Mouse (Mus musculus) hindbrain, embryonic 13.5 days (tissue): ENCODE data around the gene Slc7a10. TPM values are rescaled to one million over a fixed set of nuclear protein-coding genes. Genes with fewer than 3 reads are reported as not detected.
"Not testable (repeated sequence)": the region's sequence is repeated elsewhere in the genome, so short reads cannot be mapped to it uniquely, and the experiment has no call there.

Source experiments
- ATAC-seq: fragments of 200-750 bp; cut with Nextera tagmentation; 2 replicates; pipeline ENCODE4 v1.8.0; 2017; ENCODE audit warnings: moderate TSS enrichment; ENCODE audit not compliant: low FRiP score
- H3K27ac ChIP-seq: fragments of 300-500 bp; sonication (generic); 2 replicates; pipeline ENCODE4 v1.5.1; 2015; ENCODE audit warnings: inconsistent platforms, mild to moderate bottlenecking, moderate library complexity
- H3K27me3 ChIP-seq: fragments of 300-500 bp; sonication (generic); 2 replicates; pipeline ENCODE4 v1.6.1; 2015; ENCODE audit warnings: mild to moderate bottlenecking, inconsistent platforms
- H3K36me3 ChIP-seq: fragments of 300-500 bp; sonication (generic); 2 replicates; pipeline ENCODE4 v1.6.1; 2015; ENCODE audit warnings: mild to moderate bottlenecking, inconsistent platforms
- H3K4me1 ChIP-seq: fragments of 300-500 bp; sonication (generic); replicated peaks from 2 replicates; pipeline ENCODE4 v1.6.1; 2015; ENCODE audit warnings: inconsistent platforms
- H3K4me2 ChIP-seq: fragments of 300-500 bp; sonication (generic); 2 replicates; pipeline ENCODE4 v1.6.1; 2015; ENCODE audit warnings: inconsistent platforms, mild to moderate bottlenecking, moderate library complexity
- H3K4me3 ChIP-seq: fragments of 300-500 bp; sonication (generic); 2 replicates; pipeline ENCODE4 v1.5.1; 2015; ENCODE audit warnings: mild to moderate bottlenecking, inconsistent platforms
- H3K9ac ChIP-seq: fragments of 300-500 bp; sonication (generic); 2 replicates; pipeline ENCODE4 v1.6.1; 2015; ENCODE audit warnings: mild to moderate bottlenecking, inconsistent platforms
- H3K9me3 ChIP-seq: fragments of 300-500 bp; sonication (generic); 2 replicates; pipeline ENCODE4 v1.6.1; 2016; ENCODE audit warnings: inconsistent platforms
- WGBS: fragments of 180-500 bp; shearing (Covaris S2); methylation state at CpG from one replicate; pipeline ENCODE4 v1.1.7; 2015; 5-methylcytosine and 5-hydroxymethylcytosine counted together
- polyA plus RNA-seq: library from polyadenylated mRNA; unstranded; fragments of >200 nt; fragmentation: Nextera tagmentation; extraction: Ambion mirVana; gene quantifications from 2 replicates; pipeline ENCODE4 v1.2.1, GENCODE M21; 2015

The Slc7a10 gene
- polyA plus RNA-seq, 1 experiment from 2014 or later = 9.2 TPM

DNA sequence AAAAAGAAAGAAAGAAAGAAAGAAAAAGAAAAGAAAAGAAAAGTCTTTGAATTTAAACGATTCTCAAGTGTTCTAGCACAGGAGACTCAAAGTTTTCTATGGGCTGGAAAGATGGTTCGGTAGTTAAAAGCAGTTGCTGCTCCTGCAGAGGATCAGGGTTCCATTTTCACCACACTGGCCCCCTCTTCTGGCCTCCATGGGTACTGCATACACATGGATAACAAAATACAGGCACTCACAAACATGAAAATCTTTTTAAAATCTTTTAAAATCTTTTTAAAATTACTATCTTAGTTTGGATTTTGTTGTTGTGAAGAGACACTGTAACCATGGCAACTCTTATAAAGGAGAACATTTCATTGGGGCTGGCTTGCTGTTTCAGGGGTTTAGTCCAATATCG is 44.1 kb downstream of the Slc7a10 start:
- Histone ChIP-seq H3K4me1 (peaks cover 9% of the 10 kb centered on the region; the same call in 1 of the 2 replicates), H3K27ac (no peak overlapping the region), H3K9me3 (no peaks in the 10 kb centered on the region; the same call in 1 of the 2 replicates), H3K4me3 (no peak overlapping the region), H3K4me2 (no peak overlapping the region), H3K36me3 (no peaks in the 10 kb centered on the region), H3K9ac (no peak overlapping the region), H3K27me3 (no peaks in the 10 kb centered on the region)
- WGBS = 76% methylated on average over 3 of the region's 3 CpGs
- ATAC-seq = no peak

DNA sequence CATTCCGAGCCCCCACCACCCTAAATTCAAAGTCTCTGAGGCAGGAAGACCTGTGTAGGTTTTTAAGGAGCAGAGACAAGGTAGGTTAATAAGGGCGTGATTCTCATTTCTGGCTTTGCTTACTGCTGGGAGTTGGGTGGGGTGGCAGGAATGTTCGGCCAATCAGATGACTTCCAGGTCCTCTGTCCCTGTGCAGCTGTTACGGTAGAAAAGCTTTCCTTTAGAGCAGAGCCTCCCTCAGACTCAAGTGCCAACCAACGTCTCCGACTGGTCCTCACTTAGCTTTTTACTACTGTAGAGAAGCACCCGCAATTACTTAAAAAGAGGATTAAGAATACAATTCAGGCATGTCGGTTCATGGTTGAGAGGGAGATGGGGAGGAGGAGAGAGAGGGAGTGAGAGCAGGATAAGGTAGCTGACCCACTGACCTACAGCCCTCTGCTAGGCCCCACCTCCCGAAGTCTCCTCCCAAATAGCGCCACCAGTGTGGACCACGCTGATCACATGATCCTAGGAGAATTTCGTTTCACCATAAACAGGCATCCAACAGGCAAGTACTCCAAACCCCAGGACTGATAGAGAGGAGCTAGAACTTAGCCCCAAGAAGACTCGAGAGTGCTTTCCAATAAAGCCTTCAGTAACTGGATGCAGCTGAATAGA is 46.7 kb downstream of the Slc7a10 start:
- 36% methylated on average over 13 of the region's 13 CpGs for WGBS
- no peak for ATAC-seq
- H3K27me3 ChIP-seq = no peaks in the 10 kb centered on the region

DNA sequence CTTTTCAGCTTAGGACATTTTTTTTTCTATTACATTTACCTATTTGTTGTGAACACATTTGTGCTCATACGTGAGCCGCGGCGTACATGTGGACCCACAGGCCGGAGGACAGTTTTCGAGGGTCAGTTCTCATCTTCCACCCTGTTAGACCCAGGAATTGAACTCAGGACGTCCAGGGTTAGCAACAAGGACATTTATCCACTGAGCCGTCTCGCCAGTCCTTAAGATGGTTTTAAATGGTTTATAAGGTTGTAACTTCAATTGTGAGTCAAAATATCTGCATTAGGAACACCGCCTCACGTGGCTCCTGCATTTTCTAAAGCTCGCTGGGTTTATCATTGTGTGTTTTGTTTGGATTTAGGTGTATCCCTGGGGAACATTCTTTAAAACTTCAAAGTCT is 47.7 kb downstream of the Slc7a10 start:
- Histone ChIP-seq H3K36me3 (no peaks in the 10 kb centered on the region), H3K4me3 (peak overlapping the region; percentile 58), H3K4me1 (peaks cover 15% of the 10 kb centered on the region), H3K4me2 (peak overlapping the region; percentile 52), H3K27ac (peak overlapping the region; percentile 95), H3K27me3 (no peaks in the 10 kb centered on the region), H3K9me3 (no peaks in the 10 kb centered on the region; the same call in 1 of the 2 replicates), H3K9ac (peak overlapping the region; percentile 74)
- WGBS = 44% methylated on average over 12 of the region's 12 CpGs
- ATAC-seq = no peak

More for the DNA sequence above, 46.7 kb downstream of the Slc7a10 start:
- H3K4me1 ChIP-seq = peaks cover 15% of the 10 kb centered on the region
- H3K9me3 ChIP-seq = no peaks in the 10 kb centered on the region; the same call in 1 of the 2 replicates
- no peak overlapping the region for H3K4me2 ChIP-seq
- no peak overlapping the region for H3K27ac ChIP-seq
- H3K4me3 ChIP-seq = no peak overlapping the region
- no peaks in the 10 kb centered on the region for H3K36me3 ChIP-seq
- H3K9ac ChIP-seq = no peak overlapping the region

DNA sequence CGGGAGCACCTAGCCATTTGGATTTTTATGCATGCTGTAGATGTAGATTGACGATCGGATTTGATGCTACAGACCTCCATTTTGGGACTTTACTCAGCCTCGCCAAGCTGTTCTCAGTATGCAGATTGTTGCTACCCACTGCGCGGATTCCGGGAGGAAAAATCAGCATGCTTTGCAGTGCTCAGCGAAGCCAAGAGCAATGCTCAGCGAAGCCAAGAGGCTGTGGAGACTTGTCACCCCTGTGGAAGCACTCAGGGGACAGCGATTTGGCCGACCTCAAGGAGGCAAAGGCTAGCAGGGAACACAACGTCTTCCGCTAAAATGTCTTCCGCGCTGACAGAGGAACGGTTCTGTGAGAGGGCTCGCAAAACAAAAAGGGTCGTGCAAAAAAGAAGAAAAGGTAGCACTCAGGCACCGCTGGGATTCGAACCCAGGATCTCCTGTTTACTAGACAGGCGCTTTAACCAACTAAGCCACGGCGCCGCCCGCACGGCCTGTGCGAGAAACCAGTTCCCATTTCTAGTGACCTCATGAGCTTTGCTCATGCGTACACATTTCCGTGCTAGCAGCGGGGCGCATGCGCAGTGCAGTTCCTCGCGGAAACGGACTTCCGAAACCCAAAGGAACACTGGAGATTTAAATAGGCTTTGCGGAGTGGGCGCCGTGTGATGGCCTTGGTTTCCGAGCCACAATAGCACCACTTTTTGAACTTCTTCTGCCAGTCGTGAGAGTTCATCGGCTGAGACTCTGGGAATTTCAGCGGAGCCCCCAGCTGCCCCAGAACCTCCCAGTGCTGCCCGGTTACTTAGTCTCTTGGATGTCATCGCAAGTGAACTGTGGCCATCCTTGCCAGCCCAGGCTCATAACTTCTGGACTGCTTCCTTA is 48.4 kb downstream of the Slc7a10 start:
- Histone ChIP-seq H3K36me3 (no peaks in the 10 kb centered on the region), H3K4me3 (peak overlapping the region; percentile 58), H3K9me3 (no peaks in the 10 kb centered on the region; the same call in 1 of the 2 replicates), H3K27me3 (no peaks in the 10 kb centered on the region), H3K4me1 (peaks cover 15% of the 10 kb centered on the region), H3K9ac (peak overlapping the region; percentile 74), H3K4me2 (peak overlapping the region; percentile 52), H3K27ac (peak overlapping the region; percentile 95)
- WGBS = under 1% methylated on average over 45 of the region's 45 CpGs
- ATAC-seq = peak; percentile 92

DNA sequence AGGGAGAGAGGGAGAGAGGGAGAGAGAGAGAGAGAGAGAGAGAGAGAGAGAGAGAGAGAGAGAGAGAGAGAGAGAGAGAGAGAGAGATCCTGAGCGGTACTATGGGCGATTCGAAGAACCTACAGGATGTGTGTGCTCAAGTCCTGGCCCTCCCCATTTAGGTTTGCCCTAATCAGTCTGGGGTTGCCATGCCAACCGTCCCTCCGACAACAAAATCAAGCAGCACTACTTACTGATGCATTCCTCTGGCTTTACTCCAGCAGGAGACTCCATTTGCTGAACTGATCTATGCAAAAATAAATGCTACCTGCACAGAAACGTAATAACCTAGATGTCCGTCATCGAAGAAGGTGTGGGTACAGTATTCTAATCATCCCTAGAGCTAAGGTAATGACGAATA is 49.1 kb downstream of the Slc7a10 start:
- no peaks in the 10 kb centered on the region; the same call in 1 of the 2 replicates for H3K9me3 ChIP-seq
- peak; percentile 79 for ATAC-seq
- H3K27ac ChIP-seq = peak overlapping the region; percentile 83
- peak overlapping the region; percentile 70 for H3K9ac ChIP-seq
- H3K4me2 ChIP-seq = peak overlapping the region; percentile 60
- WGBS = 16% methylated on average over 9 of the region's 9 CpGs
- H3K36me3 ChIP-seq = no peaks in the 10 kb centered on the region
- H3K4me3 ChIP-seq = peak overlapping the region; percentile 58
- no peaks in the 10 kb centered on the region for H3K27me3 ChIP-seq
- H3K4me1 ChIP-seq = peaks cover 15% of the 10 kb centered on the region

DNA sequence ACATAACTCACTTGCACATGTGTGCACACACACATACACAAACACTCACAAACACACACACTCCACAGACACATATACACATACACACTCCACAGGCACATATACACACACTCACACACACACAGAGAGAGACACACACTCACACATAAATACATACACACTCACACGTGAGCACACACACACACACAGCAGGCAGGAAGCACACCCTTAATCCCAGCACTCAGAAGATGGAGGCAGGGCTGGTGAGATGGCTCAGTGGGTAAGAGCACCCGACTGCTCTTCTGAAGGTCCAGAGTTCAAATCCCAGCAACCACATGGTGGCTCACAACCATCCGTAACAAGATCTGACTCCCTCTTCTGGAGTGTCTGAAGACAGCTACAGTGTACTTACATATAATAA is 51.8 kb downstream of the Slc7a10 start:
- not testable (repeated sequence) for H3K4me2 ChIP-seq, H3K4me3 ChIP-seq, H3K27ac ChIP-seq, H3K9me3 ChIP-seq, H3K27me3 ChIP-seq, H3K36me3 ChIP-seq, ATAC-seq, H3K9ac ChIP-seq
- 75% methylated on average over 3 of the region's 3 CpGs for WGBS
- H3K4me1 ChIP-seq = peaks cover 15% of the 10 kb centered on the region

Other genes with a start within 250 kb of the Slc7a10 start
- gene Cebpg, start 129.8 kb upstream of the Slc7a10 start, polyA plus RNA-seq = 38.6 and 41.4 TPM in 2 replicates
- 0.47 and 0.60 TPM in 2 replicates for gene Cebpa, start 67.1 kb upstream of the Slc7a10 start, polyA plus RNA-seq
- gene Lrp3, start 29.1 kb downstream of the Slc7a10 start, polyA plus RNA-seq = 26.0 and 27.2 TPM in 2 replicates
- gene Gpatch1, start 132.1 kb downstream of the Slc7a10 start, polyA plus RNA-seq = 20.7 and 21.4 TPM in 2 replicates
- gene Rhpn2, start 147.8 kb downstream of the Slc7a10 start, polyA plus RNA-seq = 3.4 and 3.9 TPM in 2 replicates
- 19.3 and 23.0 TPM in 2 replicates for gene Faap24, start 210.5 kb downstream of the Slc7a10 start, polyA plus RNA-seq
- gene Cep89, start 210.7 kb downstream of the Slc7a10 start, polyA plus RNA-seq = 29.6 and 30.5 TPM in 2 replicates